Comparison of ENCODE assay signal across 8 mouse cellular contexts in the genomic region with DNA sequence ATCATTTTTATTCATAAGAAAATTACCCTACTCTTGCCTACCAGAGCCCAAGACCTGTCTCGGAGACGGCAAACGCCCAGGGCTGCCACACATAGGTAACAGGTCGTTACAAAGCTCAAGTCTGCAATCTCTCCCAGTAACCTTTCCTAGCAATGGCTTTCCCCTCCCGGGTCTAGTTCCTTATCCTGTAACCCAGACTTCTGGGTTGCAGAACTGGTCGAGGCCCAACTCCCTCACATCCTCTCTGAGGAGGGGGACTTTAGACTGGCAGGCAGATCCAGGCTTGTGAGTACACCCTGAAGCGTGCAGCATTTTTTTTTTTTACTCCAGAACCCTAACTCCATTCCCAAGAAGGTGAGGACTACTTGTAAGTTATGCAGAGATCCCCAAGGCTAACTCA. TPM values are rescaled to one million over a fixed set of nuclear protein-coding genes. Genes with fewer than 3 reads are reported as not detected.
DNase-seq lines count a peak whose midpoint lies in the region; ATAC-seq and TF ChIP-seq lines count a peak whose summit lies in the region.
"Not testable (repeated sequence)": the region's sequence is repeated elsewhere in the genome, so short reads cannot be mapped to it uniquely, and the experiment has no call there.

No protein-coding gene starts in this region.

- H3K27ac ChIP-seq in ES-Bruce4 (ENCODE audit: insufficient read depth, low read length); embryonic facial prominence, embryonic 13.5 days; heart, embryonic 10.5 days; hindbrain, embryonic 15.5 days (replicated peaks); limb, embryonic 10.5 days; lung, embryonic 14.5 days (ENCODE audit: low read depth); midbrain, postnatal 0 days (ENCODE audit: low read depth, low read length); stomach, postnatal 0 days (replicated peaks): not testable (repeated sequence)

- H3K4me1 ChIP-seq in ES-Bruce4 (ENCODE audit: control insufficient read depth, insufficient read depth, low read length); embryonic facial prominence, embryonic 13.5 days; lung, embryonic 14.5 days (ENCODE audit: insufficient read depth); midbrain, postnatal 0 days (ENCODE audit: insufficient read depth, low read length); stomach, postnatal 0 days (replicated peaks; ENCODE audit: control insufficient read depth, insufficient read depth): not testable (repeated sequence)
- H3K4me1 ChIP-seq in heart, embryonic 10.5 days, result peaks cover 19% of the 10 kb centered on the region
- peaks cover 17% of the 10 kb centered on the region for H3K4me1 ChIP-seq in hindbrain, embryonic 15.5 days (replicated peaks)
- H3K4me1 ChIP-seq in limb, embryonic 10.5 days, result peaks cover 14% of the 10 kb centered on the region

- not testable (repeated sequence) for DNase-seq in heart, embryonic 10.5 days (ENCODE audit: low spot score); limb, embryonic 10.5 days (ENCODE audit: low spot score); lung, embryonic 14.5 days; midbrain, postnatal 0 days (ENCODE audit: low spot score)
- peak; percentile 23 for DNase-seq in stomach, postnatal 0 days (ENCODE audit: low spot score)

- ATAC-seq in embryonic facial prominence, embryonic 13.5 days (ENCODE audit: insufficient number of reproducible peaks, insufficient read depth, low FRiP score, low TSS enrichment, low read depth); hindbrain, embryonic 15.5 days (ENCODE audit: low FRiP score, low read depth); lung, embryonic 14.5 days (ENCODE audit: insufficient read depth); midbrain, postnatal 0 days (ENCODE audit: low FRiP score); stomach, postnatal 0 days (ENCODE audit: low FRiP score, low TSS enrichment): not testable (repeated sequence)

- 51% methylated on average over 7 of the region's 7 CpGs for WGBS in embryonic facial prominence, embryonic 13.5 days
- WGBS in heart, embryonic 10.5 days, result 60% methylated on average over 7 of the region's 7 CpGs
- WGBS in hindbrain, embryonic 15.5 days, result 65% methylated on average over 7 of the region's 7 CpGs
- WGBS in limb, embryonic 10.5 days, result 57% methylated on average over 7 of the region's 7 CpGs
- 34% methylated on average over 5 of the region's 7 CpGs for WGBS in lung, embryonic 14.5 days
- 64% methylated on average over 7 of the region's 7 CpGs for WGBS in midbrain, postnatal 0 days
- WGBS in stomach, postnatal 0 days, result 49% methylated on average over 6 of the region's 7 CpGs

- not testable (repeated sequence) for H3K36me3 ChIP-seq in ES-Bruce4 (ENCODE audit: control insufficient read depth, insufficient read depth, low read length, poor library complexity, severe bottlenecking); embryonic facial prominence, embryonic 13.5 days; heart, embryonic 10.5 days; hindbrain, embryonic 15.5 days; limb, embryonic 10.5 days; lung, embryonic 14.5 days (ENCODE audit: insufficient read depth); midbrain, postnatal 0 days (ENCODE audit: insufficient read depth, low read length); stomach, postnatal 0 days (ENCODE audit: control insufficient read depth, insufficient read depth, low read length)

- not testable (repeated sequence) for H3K4me3 ChIP-seq in ES-Bruce4 (ENCODE audit: low read depth, low read length)
- H3K4me3 ChIP-seq in embryonic facial prominence, embryonic 13.5 days, result peak overlapping the region; percentile 68
- H3K4me3 ChIP-seq in heart, embryonic 10.5 days, result peak overlapping the region; percentile 77
- H3K4me3 ChIP-seq in hindbrain, embryonic 15.5 days, result peak overlapping the region; percentile 57
- H3K4me3 ChIP-seq in limb, embryonic 10.5 days, result peak overlapping the region; percentile 62
- peak overlapping the region; percentile 70 for H3K4me3 ChIP-seq in lung, embryonic 14.5 days (ENCODE audit: low read depth, low read length)
- peak overlapping the region; percentile 64; the same call in 1 of the 2 replicates for H3K4me3 ChIP-seq in midbrain, postnatal 0 days (ENCODE audit: low read depth, low read length)
- peak overlapping the region; percentile 83 for H3K4me3 ChIP-seq in stomach, postnatal 0 days (ENCODE audit: low read depth, low read length)

- H3K4me2 ChIP-seq in embryonic facial prominence, embryonic 13.5 days, result peak overlapping the region; percentile 85
- H3K4me2 ChIP-seq in hindbrain, embryonic 15.5 days, result peak overlapping the region; percentile 69
- H3K4me2 ChIP-seq in lung, embryonic 14.5 days, result peak overlapping the region; percentile 79
- peak overlapping the region; percentile 83; the same call in 1 of the 2 replicates for H3K4me2 ChIP-seq in midbrain, postnatal 0 days (ENCODE audit: low read depth, low read length, poor library complexity, severe bottlenecking)
- H3K4me2 ChIP-seq in stomach, postnatal 0 days (replicated peaks; ENCODE audit: low read depth), result peak overlapping the region; percentile 89

- not testable (repeated sequence) for H3K27me3 ChIP-seq in ES-Bruce4 (ENCODE audit: control insufficient read depth, insufficient read depth, low read length, poor library complexity, severe bottlenecking); embryonic facial prominence, embryonic 13.5 days; heart, embryonic 10.5 days (ENCODE audit: insufficient read depth, poor library complexity, severe bottlenecking); hindbrain, embryonic 15.5 days; limb, embryonic 10.5 days (ENCODE audit: low read depth, poor library complexity, severe bottlenecking); lung, embryonic 14.5 days (ENCODE audit: insufficient read depth, low read length); midbrain, postnatal 0 days (ENCODE audit: insufficient read depth, low read length); stomach, postnatal 0 days (ENCODE audit: control insufficient read depth, insufficient read depth, low read length)

- H3K9ac ChIP-seq in ES-Bruce4 (ENCODE audit: low read depth, poor library complexity, severe bottlenecking), result peak overlapping the region; percentile 97; the same call in 1 of the 2 replicates
- H3K9ac ChIP-seq in embryonic facial prominence, embryonic 13.5 days, result peak overlapping the region; percentile 90
- peak overlapping the region; percentile 57; the same call in 1 of the 2 replicates for H3K9ac ChIP-seq in hindbrain, embryonic 15.5 days
- peak overlapping the region; percentile 79; the same call in 1 of the 2 replicates for H3K9ac ChIP-seq in lung, embryonic 14.5 days
- H3K9ac ChIP-seq in midbrain, postnatal 0 days (replicated peaks; ENCODE audit: low read length, poor library complexity, severe bottlenecking), result not testable (repeated sequence)
- 0 out of 2 replicates have a peak overlapping the region, but pooled peaks have one; percentile 23 for H3K9ac ChIP-seq in stomach, postnatal 0 days (ENCODE audit: low read length)

- TF ChIP-seq CTCF in ES-Bruce4 (IDR thresholded peaks at IDR 0.05; ENCODE audit: low read depth, low read length); lung, embryonic 14.5 days (IDR thresholded peaks at IDR 0.05; ENCODE audit: low read depth); midbrain, postnatal 0 days (IDR thresholded peaks at IDR 0.05); stomach, postnatal 0 days (IDR thresholded peaks at IDR 0.05; ENCODE audit: low read depth): not testable (repeated sequence)

- TF ChIP-seq POLR2A in ES-Bruce4 (IDR thresholded peaks at IDR 0.05; ENCODE audit: insufficient read depth, low read length), result not testable (repeated sequence)

- H3K9me3 ChIP-seq in ES-Bruce4 (replicated peaks; ENCODE audit: control insufficient read depth, insufficient read depth, low read length, poor library complexity, severe bottlenecking); embryonic facial prominence, embryonic 13.5 days; heart, embryonic 10.5 days; hindbrain, embryonic 15.5 days; limb, embryonic 10.5 days (replicated peaks); lung, embryonic 14.5 days (ENCODE audit: low read depth, low read length); midbrain, postnatal 0 days (ENCODE audit: low read length); stomach, postnatal 0 days (ENCODE audit: control insufficient read depth, low read length): not testable (repeated sequence)

- not testable (repeated sequence) for TF ChIP-seq EP300 in ES-Bruce4 (IDR thresholded peaks at IDR 0.05; ENCODE audit: insufficient read depth, low read depth, low read length); stomach, postnatal 0 days (optimal IDR thresholded peaks at IDR 0.05)

RNA-seq across cellular contexts. Expression of a gene that starts 46.0 kb away (rescaled TPM):
- polyA plus RNA-seq in ES-Bruce4 (2011; ENCODE audit: insufficient read depth, insufficient read length, low read depth, missing spikeins), result 226 and 249 TPM in 2 replicates
- polyA plus RNA-seq in embryonic facial prominence, embryonic 13.5 days (2015; fragmentation: Nextera tagmentation; extraction: Ambion mirVana), result 511 and 514 TPM in 2 replicates
- polyA plus RNA-seq in heart, embryonic 10.5 days (2016; fragmentation: Nextera tagmentation; extraction: Ambion mirVana), result 422 and 472 TPM in 2 replicates
- 1,039 and 1,079 TPM in 2 replicates for polyA plus RNA-seq in hindbrain, embryonic 15.5 days (2015; fragmentation: Nextera tagmentation; extraction: Ambion mirVana)
- polyA plus RNA-seq in limb, embryonic 10.5 days (2016; fragmentation: Nextera tagmentation; extraction: Ambion mirVana), result 442 and 463 TPM in 2 replicates
- polyA plus RNA-seq in lung, embryonic 14.5 days (2014; fragmentation: Nextera tagmentation; extraction: Ambion mirVana), result 579 and 584 TPM in 2 replicates
- 443 and 625 TPM in 2 replicates for total RNA-seq in midbrain, postnatal 0 days (2014; rRNA removed)
- polyA plus RNA-seq in midbrain, postnatal 0 days (2015; fragmentation: Nextera tagmentation; extraction: Ambion mirVana), result 1,251 and 1,314 TPM in 2 replicates
- polyA plus RNA-seq in stomach, postnatal 0 days (2015; fragmentation: Nextera tagmentation; extraction: Ambion mirVana), result 477 and 484 TPM in 2 replicates
